Mouse (Mus musculus) thymus, adult 2 months (tissue): ENCODE results near the gene Map2k1.

Source experiments
- CTCF ChIP-seq: fragments of 200-500 bp; IDR thresholded peaks from 2 replicates; pipeline ENCODE4 v1.5.1; 2012; ENCODE audit warnings: mild to moderate bottlenecking, control low read depth, low read length, moderate library complexity, borderline replicate concordance; ENCODE audit not compliant: control insufficient read depth, poor library complexity, insufficient read depth; ENCODE audit errors: extremely low read depth
- POLR2A ChIP-seq: fragments of 200-500 bp; IDR thresholded peaks from 2 replicates; pipeline ENCODE4 v1.6.1; 2012; ENCODE audit warnings: mild to moderate bottlenecking, low read length, control low read depth, moderate library complexity; ENCODE audit not compliant: control insufficient read depth, poor library complexity, insufficient read depth; ENCODE audit errors: extremely low read depth

DNA sequence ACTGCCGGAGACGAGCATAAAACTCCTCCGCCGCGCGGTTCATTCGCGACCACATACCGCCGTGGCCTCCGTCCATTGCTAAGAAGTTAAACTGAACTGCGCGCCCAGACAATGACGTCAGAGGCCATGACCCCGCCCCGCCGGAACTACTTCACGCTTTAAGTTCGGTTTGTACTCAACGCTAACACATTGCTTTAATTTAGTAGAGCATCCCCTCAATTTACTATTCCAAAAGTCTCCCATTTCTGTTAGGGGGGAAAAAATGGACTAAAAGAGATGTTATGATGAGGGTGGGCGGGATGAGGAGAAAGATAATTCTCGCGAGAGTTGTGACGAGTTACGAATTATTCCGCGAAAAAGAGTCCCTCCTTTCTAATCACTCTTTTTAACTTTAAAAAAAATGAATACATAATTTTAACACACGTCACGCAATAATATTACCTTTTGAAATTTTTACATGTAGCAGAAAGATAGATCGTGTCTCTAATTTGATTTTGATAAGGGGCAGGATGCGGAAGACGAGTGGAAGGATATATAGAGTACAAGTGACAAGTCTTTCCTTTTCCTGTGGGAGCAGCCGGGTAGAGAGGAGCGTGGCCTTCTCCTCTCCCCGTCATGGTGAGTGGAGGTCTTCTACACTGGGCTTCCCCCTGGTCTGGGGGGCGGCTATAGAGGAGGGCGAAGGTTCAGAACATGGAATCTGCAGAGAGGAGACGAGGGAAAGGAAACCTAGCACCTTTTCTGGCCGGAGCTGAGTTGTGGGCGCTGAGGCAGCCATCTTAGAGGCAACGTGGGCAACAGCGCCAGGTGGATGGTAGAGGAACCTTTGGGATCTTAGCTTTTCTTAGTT lies 80.4 kb downstream of the Map2k1 start, which contains the start of the genes Zwilch and Rpl4:
- TF ChIP-seq POLR2A (peak; percentile 62; the same call in 1 of the 2 replicates), CTCF (no peak)
